Mouse (Mus musculus) kidney, adult 9 months (tissue): ENCODE measurements around the gene Limk2.
A peak's percentile ranks its signal among the peaks of the same experiment; 100 is the strongest.

ENCODE experiments used
- DNase-seq: peaks from one replicate; pipeline ENCODE4 v3.0.0; 2022

Limk2 gene

GRCm38 (mm10) chr11:3408997-3409732 is at the start of gene Limk2:
Gene Limk2 (minus strand): TSS chr11:3409189.
- DNase-seq: peak; percentile 92

GRCm38 (mm10) chr11:3458428-3459104 is 49.6 kb upstream of the Limk2 start:
- peak; percentile 83 for DNase-seq

GRCm38 (mm10) chr11:3456354-3456753 is 47.4 kb upstream of the Limk2 start:
- peak; percentile 86 for DNase-seq

GRCm38 (mm10) chr11:3454506-3454905 is 45.5 kb upstream of the Limk2 start:
- no peak for DNase-seq

- peak; percentile 48 for DNase-seq
Observed at GRCm38 (mm10) chr11:3453467-3453866, 44.5 kb upstream of the Limk2 start.

GRCm38 (mm10) chr11:3452769-3453168 is 43.8 kb upstream of the Limk2 start:
- peak; percentile 43 for DNase-seq

- peak; percentile 96 for DNase-seq
Observed at GRCm38 (mm10) chr11:3452167-3452639, 43.2 kb upstream of the Limk2 start, which contains the start of gene Rnf185. Gene Rnf185 (minus strand): TSS chr11:3452363.

- DNase-seq: no peak
Observed at GRCm38 (mm10) chr11:3451701-3452163, 42.7 kb upstream of the Limk2 start.

- no peak for DNase-seq
Observed at GRCm38 (mm10) chr11:3444875-3445274, 35.9 kb upstream of the Limk2 start.

GRCm38 (mm10) chr11:3443091-3443490 is 34.1 kb upstream of the Limk2 start:
- no peak for DNase-seq

- DNase-seq: no peak
Observed at GRCm38 (mm10) chr11:3442677-3443076, 33.7 kb upstream of the Limk2 start.

GRCm38 (mm10) chr11:3441696-3442443 is 32.9 kb upstream of the Limk2 start:
- peak; percentile 41 for DNase-seq

GRCm38 (mm10) chr11:3437621-3438020 is 28.6 kb upstream of the Limk2 start:
- no peak for DNase-seq

GRCm38 (mm10) chr11:3433809-3434208 is 24.8 kb upstream of the Limk2 start:
- no peak for DNase-seq

GRCm38 (mm10) chr11:3431976-3432603 is 23.1 kb upstream of the Limk2 start:
- DNase-seq: no peak

- no peak for DNase-seq
Observed at GRCm38 (mm10) chr11:3431515-3431914, 22.5 kb upstream of the Limk2 start.

- no peak for DNase-seq
Observed at GRCm38 (mm10) chr11:3428632-3429031, 19.6 kb upstream of the Limk2 start.

- DNase-seq: peak; percentile 42
Observed at GRCm38 (mm10) chr11:3427697-3428230, 18.8 kb upstream of the Limk2 start.

- no peak for DNase-seq
Observed at GRCm38 (mm10) chr11:3422242-3422641, 13.3 kb upstream of the Limk2 start.

GRCm38 (mm10) chr11:3418741-3419140 is 9.8 kb upstream of the Limk2 start:
- DNase-seq: peak; percentile 58

GRCm38 (mm10) chr11:3417795-3418194 is 8.8 kb upstream of the Limk2 start:
- DNase-seq: peak; percentile 27

- no peak for DNase-seq
Observed at GRCm38 (mm10) chr11:3416399-3416798, 7.4 kb upstream of the Limk2 start.

GRCm38 (mm10) chr11:3412111-3412510 is 3.1 kb upstream of the Limk2 start:
- DNase-seq: no peak
